Mouse (Mus musculus) ES-Bruce4 (cell line): ENCODE results near the gene Slc30a4. TPM values are rescaled to one million over a fixed set of nuclear protein-coding genes. Genes with fewer than 3 reads are reported as not detected.

Experiments
- H3K27ac ChIP-seq: 2 replicates; pipeline ENCODE4 v1.5.1; 2012; ENCODE audit warnings: low read length, inconsistent platforms; ENCODE audit not compliant: insufficient read depth
- H3K27me3 ChIP-seq: 2 replicates; pipeline ENCODE4 v1.6.1; 2012; ENCODE audit warnings: mild to moderate bottlenecking, low read length, inconsistent platforms; ENCODE audit not compliant: control insufficient read depth, poor library complexity, insufficient read depth, severe bottlenecking
- H3K36me3 ChIP-seq: 2 replicates; pipeline ENCODE4 v1.6.1; 2012; ENCODE audit warnings: inconsistent platforms, mild to moderate bottlenecking, low read length, moderate library complexity; ENCODE audit not compliant: control insufficient read depth, poor library complexity, insufficient read depth, severe bottlenecking
- H3K4me1 ChIP-seq: one replicate; pipeline ENCODE4 v1.8.1; 2011; ENCODE audit warnings: low read length; ENCODE audit not compliant: control insufficient read depth, insufficient read depth
- H3K4me3 ChIP-seq: 2 replicates; pipeline ENCODE4 v1.5.1; 2011; ENCODE audit warnings: low read depth, mild to moderate bottlenecking, low read length
- H3K9ac ChIP-seq: 2 replicates; pipeline ENCODE4 v1.6.1; 2012; ENCODE audit warnings: low read depth, mild to moderate bottlenecking, inconsistent platforms; ENCODE audit not compliant: poor library complexity, severe bottlenecking
- H3K9me3 ChIP-seq: replicated peaks from 2 replicates; pipeline ENCODE4 v1.6.1; 2012; ENCODE audit warnings: mild to moderate bottlenecking, low read length, inconsistent platforms; ENCODE audit not compliant: control insufficient read depth, poor library complexity, insufficient read depth, severe bottlenecking
- CTCF ChIP-seq: IDR thresholded peaks from one replicate; pipeline ENCODE4 v1.8.1; 2011; ENCODE audit warnings: low read depth, low read length
- EP300 ChIP-seq: IDR thresholded peaks from 2 replicates; pipeline ENCODE4 v1.6.1; 2011; ENCODE audit warnings: low read depth, low read length; ENCODE audit not compliant: insufficient read depth
- POLR2A ChIP-seq: IDR thresholded peaks from one replicate; pipeline ENCODE4 v1.8.1; 2011; ENCODE audit warnings: low read length; ENCODE audit not compliant: insufficient read depth
- polyA plus RNA-seq: library from polyadenylated mRNA; stranded (reverse); fragments of >200 nt; gene quantifications from 2 replicates; pipeline ENCODE4 v1.2.4, GENCODE M21; 2011; ENCODE audit warnings: low read depth; ENCODE audit not compliant: missing spikeins, insufficient read depth, insufficient read length

The Slc30a4 gene
- polyA plus RNA-seq, 1 experiment, result 9.6 TPM

DNA sequence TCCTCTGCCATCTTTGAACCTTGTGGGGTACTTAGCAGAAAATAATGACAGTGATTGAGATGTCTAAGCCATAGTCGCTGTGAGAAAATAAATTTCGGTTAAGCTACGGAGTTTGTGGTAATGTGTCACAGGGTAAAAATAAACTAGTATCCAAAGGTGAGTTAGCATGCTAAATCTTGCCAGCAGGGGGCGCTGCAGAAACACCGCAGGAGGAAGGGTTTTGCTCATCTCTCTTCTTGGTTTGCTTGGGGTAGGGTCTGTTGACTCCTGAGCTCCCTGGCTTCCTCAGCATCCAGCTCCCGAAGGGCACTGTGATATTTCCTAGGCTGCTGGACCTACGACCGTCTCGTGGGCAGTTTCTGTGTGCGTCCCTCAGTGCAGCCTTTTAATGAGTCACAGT, 23.1 kb upstream of the Slc30a4 start:
- H3K36me3 ChIP-seq, result no peaks in the 10 kb centered on the region
- no peak overlapping the region for H3K4me3 ChIP-seq
- H3K27ac ChIP-seq, result no peak overlapping the region
- H3K4me1 ChIP-seq, result no peaks in the 10 kb centered on the region
- no peak overlapping the region for H3K9ac ChIP-seq
- no peak for TF ChIP-seq EP300
- TF ChIP-seq CTCF, result peak; percentile 81
- no peak for TF ChIP-seq POLR2A
- no peaks in the 10 kb centered on the region for H3K27me3 ChIP-seq
- H3K9me3 ChIP-seq, result no peaks in the 10 kb centered on the region

GRCm38 (mm10) chr2:122720564-122720963, 18.1 kb upstream of the Slc30a4 start:
- Histone ChIP-seq H3K4me1 (no peaks in the 10 kb centered on the region), H3K9me3 (no peaks in the 10 kb centered on the region), H3K9ac (no peak overlapping the region), H3K4me3 (no peak overlapping the region), H3K36me3 (no peaks in the 10 kb centered on the region), H3K27ac (no peak overlapping the region), H3K27me3 (no peaks in the 10 kb centered on the region)
- no peak for TF ChIP-seq EP300
- no peak for TF ChIP-seq CTCF
- TF ChIP-seq POLR2A, result no peak

DNA sequence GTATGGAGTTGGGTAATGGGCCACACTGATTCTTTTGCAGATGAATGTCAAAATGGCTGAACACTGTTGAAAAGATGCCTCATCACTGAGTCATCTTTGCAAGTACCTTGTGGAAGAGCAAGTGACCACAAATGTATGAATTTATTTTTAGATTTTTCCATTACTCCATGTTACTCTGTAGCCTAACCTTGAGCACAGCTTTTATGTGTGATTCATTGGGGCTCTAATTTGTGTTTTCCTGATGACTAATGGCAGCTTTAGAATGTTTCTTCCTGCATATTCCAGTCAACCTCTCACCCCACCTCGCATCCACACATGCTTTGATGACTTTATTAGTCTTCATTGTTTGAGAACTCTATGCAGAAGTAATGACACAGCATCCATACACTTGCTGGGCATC, 16.8 kb upstream of the Slc30a4 start:
- Histone ChIP-seq H3K4me1 (no peaks in the 10 kb centered on the region), H3K4me3 (no peak overlapping the region), H3K27ac (no peak overlapping the region), H3K36me3 (no peaks in the 10 kb centered on the region), H3K27me3 (no peaks in the 10 kb centered on the region), H3K9me3 (no peaks in the 10 kb centered on the region), H3K9ac (no peak overlapping the region)
- TF ChIP-seq POLR2A (no peak), CTCF (no peak), EP300 (no peak)

DNA sequence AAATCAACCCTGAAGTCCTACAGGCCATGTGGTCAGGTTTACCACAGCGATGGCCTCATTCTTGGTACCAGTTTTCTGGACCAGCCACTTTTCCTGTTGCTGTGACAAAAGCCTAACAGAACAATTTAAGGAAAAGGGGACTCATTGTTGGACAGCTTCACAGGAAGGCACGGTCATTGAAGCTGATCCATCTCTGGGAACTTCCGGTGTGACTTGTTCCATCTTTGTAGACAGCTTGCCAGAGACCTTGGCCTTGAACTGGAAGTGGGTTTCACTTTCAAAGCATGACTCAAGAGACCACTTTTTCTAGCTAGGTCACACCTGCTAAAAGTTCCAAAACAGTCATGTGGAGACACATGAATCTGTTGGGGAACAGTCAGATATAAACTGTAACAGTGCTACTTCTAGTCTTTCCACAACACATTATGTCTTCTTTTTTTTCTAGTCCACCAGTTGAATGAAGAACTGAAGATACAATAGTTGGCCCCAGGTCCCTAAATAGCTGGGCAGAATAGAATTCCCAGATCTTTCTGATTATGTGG, 13.9 kb upstream of the Slc30a4 start:
- no peaks in the 10 kb centered on the region for H3K9me3 ChIP-seq

GRCm38 (mm10) chr2:122715148-122715692, 12.8 kb upstream of the Slc30a4 start:
- Histone ChIP-seq H3K27me3 (no peaks in the 10 kb centered on the region), H3K9me3 (no peaks in the 10 kb centered on the region), H3K4me1 (no peaks in the 10 kb centered on the region), H3K36me3 (no peaks in the 10 kb centered on the region), H3K4me3 (no peak overlapping the region), H3K27ac (no peak overlapping the region), H3K9ac (no peak overlapping the region)
- TF ChIP-seq POLR2A (no peak), CTCF (no peak), EP300 (no peak)

More for the DNA sequence above, 13.9 kb upstream of the Slc30a4 start:
- H3K27ac ChIP-seq, result no peak overlapping the region
- no peaks in the 10 kb centered on the region for H3K27me3 ChIP-seq
- no peak overlapping the region for H3K4me3 ChIP-seq
- H3K36me3 ChIP-seq, result no peaks in the 10 kb centered on the region
- H3K9ac ChIP-seq, result no peak overlapping the region
- TF ChIP-seq CTCF (no peak), POLR2A (no peak)
- no peaks in the 10 kb centered on the region for H3K4me1 ChIP-seq

DNA sequence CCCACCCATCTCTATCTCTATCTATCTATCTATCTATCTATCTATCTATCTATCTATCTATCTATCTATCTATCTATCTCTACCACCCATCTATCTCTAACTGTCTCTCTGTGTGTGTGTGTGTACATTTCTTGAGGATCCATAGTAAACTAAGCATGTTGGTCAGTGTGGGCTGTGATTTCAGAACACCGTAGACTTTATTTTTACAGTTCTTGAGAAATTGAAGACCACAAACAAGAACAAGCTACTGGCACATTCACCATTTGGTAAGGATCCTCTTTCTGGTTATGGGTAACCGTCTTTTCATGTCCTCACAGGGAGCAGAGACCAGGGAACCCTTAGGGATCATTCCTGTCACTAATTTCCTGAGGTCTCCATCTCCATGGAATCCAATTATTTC, 10.4 kb upstream of the Slc30a4 start:
- Histone ChIP-seq H3K4me3 (no peak overlapping the region), H3K36me3 (no peaks in the 10 kb centered on the region), H3K27ac (no peak overlapping the region), H3K9ac (no peak overlapping the region), H3K9me3 (no peaks in the 10 kb centered on the region), H3K4me1 (no peaks in the 10 kb centered on the region), H3K27me3 (no peaks in the 10 kb centered on the region)
- TF ChIP-seq CTCF, result no peak
- no peak for TF ChIP-seq EP300
- TF ChIP-seq POLR2A, result no peak
